Mouse (Mus musculus) layer of hippocampus, adult 11-12 months (tissue): ENCODE measurements around the gene Zfhx3.
A peak's percentile ranks its signal among the peaks of the same experiment; 100 is the strongest.

Experiments
- DNase-seq: peaks from one replicate; pipeline ENCODE4 v3.0.0; 2022; ENCODE audit warnings: low spot score

The Zfhx3 gene

GRCm38 (mm10) chr8:108896468-108897346, 954.3 kb downstream of the Zfhx3 start:
- peak; percentile 75 for DNase-seq

- DNase-seq = no peak
Observed at GRCm38 (mm10) chr8:108897347-108898100, 955.1 kb downstream of the Zfhx3 start.

GRCm38 (mm10) chr8:108899251-108899771, 956.9 kb downstream of the Zfhx3 start:
- DNase-seq = no peak

GRCm38 (mm10) chr8:108900541-108900940, 958.1 kb downstream of the Zfhx3 start:
- no peak for DNase-seq

- no peak for DNase-seq
Observed at GRCm38 (mm10) chr8:108901208-108901607, 958.8 kb downstream of the Zfhx3 start.

GRCm38 (mm10) chr8:108903550-108903949, 961.1 kb downstream of the Zfhx3 start:
- DNase-seq = no peak

GRCm38 (mm10) chr8:108904288-108904971, 962.0 kb downstream of the Zfhx3 start:
- DNase-seq = no peak

GRCm38 (mm10) chr8:108908066-108908465, 965.6 kb downstream of the Zfhx3 start:
- no peak for DNase-seq

GRCm38 (mm10) chr8:108908540-108908939, 966.1 kb downstream of the Zfhx3 start:
- no peak for DNase-seq

- DNase-seq = no peak
Observed at GRCm38 (mm10) chr8:108909035-108909434, 966.6 kb downstream of the Zfhx3 start.

GRCm38 (mm10) chr8:108909455-108909854, 967.0 kb downstream of the Zfhx3 start:
- no peak for DNase-seq

- DNase-seq = peak; percentile 67
Observed at GRCm38 (mm10) chr8:108910843-108911242, 968.4 kb downstream of the Zfhx3 start.

- DNase-seq = peak; percentile 91
Observed at GRCm38 (mm10) chr8:108911511-108911910, 969.1 kb downstream of the Zfhx3 start.

- DNase-seq = no peak
Observed at GRCm38 (mm10) chr8:108912998-108913397, 970.6 kb downstream of the Zfhx3 start.

- DNase-seq = no peak
Observed at GRCm38 (mm10) chr8:108915425-108915824, 973.0 kb downstream of the Zfhx3 start.

- DNase-seq = no peak
Observed at GRCm38 (mm10) chr8:108915876-108916275, 973.4 kb downstream of the Zfhx3 start.

- DNase-seq = no peak
Observed at GRCm38 (mm10) chr8:108920151-108920550, 977.7 kb downstream of the Zfhx3 start.

- no peak for DNase-seq
Observed at GRCm38 (mm10) chr8:108923161-108923560, 980.7 kb downstream of the Zfhx3 start.

GRCm38 (mm10) chr8:108924526-108924925, 982.1 kb downstream of the Zfhx3 start:
- no peak for DNase-seq

- no peak for DNase-seq
Observed at GRCm38 (mm10) chr8:108926106-108926505, 983.7 kb downstream of the Zfhx3 start.

GRCm38 (mm10) chr8:108930635-108931034, 988.2 kb downstream of the Zfhx3 start:
- no peak for DNase-seq

- DNase-seq = no peak
Observed at GRCm38 (mm10) chr8:108931837-108932236, 989.4 kb downstream of the Zfhx3 start.
